Comparison of ENCODE assay signal across 8 mouse cellular contexts in genomic region chr1:153332444-153333295, GRCm38 (mm10). TPM values are rescaled to one million over a fixed set of nuclear protein-coding genes. Genes with fewer than 3 reads are reported as not detected.
DNase-seq lines count a peak whose midpoint lies in the region; ATAC-seq and TF ChIP-seq lines count a peak whose summit lies in the region.

Gene Lamc1 (minus strand): TSS chr1:153332786.

- 1% methylated on average over 61 of the region's 85 CpGs for WGBS in hindbrain, postnatal 0 days

- peak; percentile 61 to 78 for DNase-seq in cerebellum, postnatal 36 days
- DNase-seq in gastrocnemius, adult 8-10 months (ENCODE audit: low spot score in 2 of 2) = peak; percentile 87 to 92
- DNase-seq in hindbrain, postnatal 0 days (ENCODE audit: low spot score) = peak; percentile 90
- DNase-seq in left cerebral cortex, adult 8-10 months (ENCODE audit: low spot score in 2 of 2) = peak; percentile 60 to 76
- DNase-seq in right cerebral cortex, adult 2 months (ENCODE audit: low spot score in 2 of 2) = peak; percentile 72 to 73
- DNase-seq in urinary bladder, postnatal 10 days (ENCODE audit: low spot score) = peak; percentile 82

- peak; percentile 50 for ATAC-seq in activated CD4-positive, CD25-positive, alpha-beta regulatory T cell, adult 4 months
- peak; percentile 94 for ATAC-seq in hindbrain, postnatal 0 days
- peak; percentile 45 for ATAC-seq in megakaryocyte, adult 5-6 weeks (ENCODE audit: poor library complexity, severe bottlenecking)

- H3K4me1 ChIP-seq in hindbrain, postnatal 0 days (ENCODE audit: insufficient read depth, low read length) = 0 out of 2 replicates have a peak, but pooled peaks cover 11% of the 10 kb centered on the region

- H3K4me3 ChIP-seq in hindbrain, postnatal 0 days (ENCODE audit: low read length) = peak within 1 kb of the TSS; percentile 93

- H3K4me2 ChIP-seq in hindbrain, postnatal 0 days (ENCODE audit: low read depth, low read length) = peak within 1 kb of the TSS; percentile 96

- H3K27ac ChIP-seq in hindbrain, postnatal 0 days = peak within 1 kb of the TSS; percentile 92

- H3K36me3 ChIP-seq in hindbrain, postnatal 0 days (ENCODE audit: insufficient read depth, low read length) = no peaks in the 10 kb centered on the region

- no peak for TF ChIP-seq CTCF in hindbrain, postnatal 0 days (IDR thresholded peaks at IDR 0.05; ENCODE audit: low read depth)

- H3K9me3 ChIP-seq in hindbrain, postnatal 0 days (ENCODE audit: low read length) = no peaks in the 10 kb centered on the region

- H3K27me3 ChIP-seq in hindbrain, postnatal 0 days (ENCODE audit: insufficient read depth, low read length) = no peaks in the 10 kb centered on the region

- H3K9ac ChIP-seq in hindbrain, postnatal 0 days (replicated peaks; ENCODE audit: low read length) = peak within 1 kb of the TSS; percentile 86

RNA-seq across cellular contexts. Expression of gene Lamc1, which starts in this region (rescaled TPM):
- polyA plus RNA-seq in activated CD4-positive, CD25-positive, alpha-beta regulatory T cell, adult 4 months (2017; shearing (Covaris generic)) = 1 to 10 TPM; 6.7 to 10.0 TPM
- total RNA-seq in gastrocnemius, adult 8-10 months (2022) = 10 to 100 TPM; 34.7 to 54.8 (median 46.8) TPM
- 46.1 and 52.9 TPM in 2 replicates for total RNA-seq in hindbrain, postnatal 0 days (2014; rRNA removed)
- polyA plus RNA-seq in hindbrain, postnatal 0 days (2015; fragmentation: Nextera tagmentation; extraction: Ambion mirVana) = 13.5 and 13.9 TPM in 2 replicates
- 10 to 100 TPM; 23.8 to 28.5 (median 27.2) TPM for total RNA-seq in left cerebral cortex, adult 8-10 months (2022)
- 1.1 and 2.3 TPM in 2 replicates for total RNA-seq in megakaryocyte, adult 5-6 weeks (2015)
- 0.73 and 0.92 TPM in 2 replicates for total RNA-seq in megakaryocyte, adult 5-6 weeks (2017)

Comparison
In these comparisons a context has a peak if more than half of its experiments do, and no peak if none do; other contexts are left out.
1. Peak in every context shown above with its lines: DNase-seq, ATAC-seq, H3K4me3 ChIP-seq and H3K27ac ChIP-seq.
2. RNA of gene Lamc1 (total RNA-seq): 46.1 to 52.9 TPM in hindbrain, postnatal 0 days, 34.7 to 54.8 TPM in gastrocnemius, adult 8-10 months and 23.8 to 28.5 TPM in left cerebral cortex, adult 8-10 months; 0.73 to 2.3 TPM in megakaryocyte, adult 5-6 weeks; every median in the first group is over 4 times any median in the second.